Mouse (Mus musculus) MEL (cell line): ENCODE measurements around the gene Mok. TPM values are rescaled to one million over a fixed set of nuclear protein-coding genes. Genes with fewer than 3 reads are reported as not detected.
A peak's percentile ranks its signal among the peaks of the same experiment; 100 is the strongest.

Experiments used
- DNase-seq: peaks from one replicate; pipeline ENCODE4 v3.0.0; 2011; ENCODE audit warnings: low read depth, low spot score
- H3K27ac ChIP-seq: 2 replicates; pipeline ENCODE4 v1.5.1; 2012; ENCODE audit warnings: low read depth, mild to moderate bottlenecking, control low read depth, low read length, moderate library complexity; ENCODE audit not compliant: control insufficient read depth
- H3K27me3 ChIP-seq, 2 experiments: fragments of 150-350 bp in 1 of 2; sonication (generic) in 1 of 2; 2 replicates each; pipeline ENCODE4 v1.6.1; 2012; ENCODE audit warnings: low read length in 2 of 2, mild to moderate bottlenecking in 2 of 2, improper control_type of control experiment in 1 of 2, moderate library complexity in 1 of 2; ENCODE audit not compliant: insufficient read depth in 2 of 2, control insufficient read depth in 1 of 2
- H3K36me3 ChIP-seq, 2 experiments: 2 replicates each; pipeline ENCODE4 v1.6.1; 2012 to 2014; ENCODE audit warnings: low read length in 2 of 2, improper control_type of control experiment in 1 of 2, inconsistent platforms in 1 of 2, mild to moderate bottlenecking in 1 of 2; ENCODE audit not compliant: insufficient read depth in 2 of 2, control insufficient read depth in 1 of 2
- H3K4me1 ChIP-seq, 2 experiments: fragments of 150-350 bp in 1 of 2; sonication (generic) in 1 of 2; 2 replicates each; pipeline ENCODE4 v1.6.1; 2012; ENCODE audit warnings: low read length in 2 of 2, improper control_type of control experiment in 1 of 2, mild to moderate bottlenecking in 1 of 2; ENCODE audit not compliant: insufficient read depth in 2 of 2, control insufficient read depth in 1 of 2
- H3K4me3 ChIP-seq, 2 experiments: fragments of 150-350 bp in 1 of 2; sonication (generic) in 1 of 2; 2 replicates each; pipeline ENCODE4 v1.5.1; 2012; ENCODE audit warnings: low read depth in 2 of 2, low read length in 2 of 2, mild to moderate bottlenecking in 2 of 2, moderate library complexity in 2 of 2, control low read depth in 1 of 2, improper control_type of control experiment in 1 of 2; ENCODE audit not compliant: control insufficient read depth in 1 of 2, insufficient read depth in 1 of 2
- H3K79me2 ChIP-seq: 2 replicates; pipeline ENCODE4 v1.6.1; 2012; ENCODE audit warnings: mild to moderate bottlenecking, low read length, moderate library complexity; ENCODE audit not compliant: control insufficient read depth, poor library complexity, insufficient read depth
- H3K9ac ChIP-seq: 2 replicates; pipeline ENCODE4 v1.6.1; 2012; ENCODE audit warnings: low read depth, mild to moderate bottlenecking, control low read depth, low read length, moderate library complexity; ENCODE audit not compliant: control insufficient read depth, poor library complexity, severe bottlenecking
- H3K9me3 ChIP-seq: fragments of 150-350 bp; sonication (generic); replicated peaks from 2 replicates; pipeline ENCODE4 v1.6.1; 2012; ENCODE audit warnings: mild to moderate bottlenecking, low read length, improper control_type of control experiment, moderate library complexity; ENCODE audit not compliant: insufficient read depth
- BHLHE40 ChIP-seq: IDR thresholded peaks from 2 replicates; pipeline ENCODE4 v1.6.1; 2012; ENCODE audit warnings: low read depth, mild to moderate bottlenecking, inconsistent platforms, low read length, improper control_type of control experiment, borderline replicate concordance
- ETS1 ChIP-seq: IDR thresholded peaks from 2 replicates; pipeline ENCODE4 v1.6.1; 2012; ENCODE audit warnings: low read depth, mild to moderate bottlenecking, inconsistent platforms, low read length, improper control_type of control experiment, moderate library complexity
- HCFC1 ChIP-seq: IDR thresholded peaks from 2 replicates; pipeline ENCODE4 v1.6.1; 2012; ENCODE audit warnings: low read depth, mild to moderate bottlenecking, inconsistent platforms, low read length, improper control_type of control experiment, moderate library complexity
- JUND ChIP-seq: IDR thresholded peaks from 2 replicates; pipeline ENCODE4 v1.6.1; 2011; ENCODE audit warnings: low read depth, mild to moderate bottlenecking, improper control_type of control experiment, low read length
- MAFK ChIP-seq: IDR thresholded peaks from 2 replicates; pipeline ENCODE4 v1.6.1; 2011; ENCODE audit warnings: low read depth, mild to moderate bottlenecking, low read length, improper control_type of control experiment, borderline replicate concordance
- MAX ChIP-seq: IDR thresholded peaks from 2 replicates; pipeline ENCODE4 v1.6.1; 2011; ENCODE audit warnings: low read length, improper control_type of control experiment
- MAZ ChIP-seq: IDR thresholded peaks from 2 replicates; pipeline ENCODE4 v1.6.1; 2012; ENCODE audit warnings: low read depth, mild to moderate bottlenecking, inconsistent platforms, low read length, improper control_type of control experiment
- MEF2A ChIP-seq: IDR thresholded peaks from 2 replicates; pipeline ENCODE4 v1.6.1; 2014; ENCODE audit warnings: low read depth, mild to moderate bottlenecking, inconsistent platforms, low read length, improper control_type of control experiment; ENCODE audit not compliant: poor library complexity, insufficient replicate concordance, severe bottlenecking; ENCODE audit errors: extremely low read depth
- MXI1 ChIP-seq: IDR thresholded peaks from 2 replicates; pipeline ENCODE4 v1.6.1; 2011; ENCODE audit warnings: mild to moderate bottlenecking, low read depth, low read length, improper control_type of control experiment
- MYC ChIP-seq: IDR thresholded peaks from 2 replicates; pipeline ENCODE4 v1.6.1; 2011; ENCODE audit warnings: low read depth, mild to moderate bottlenecking, low read length, improper control_type of control experiment, moderate library complexity
- NELFE ChIP-seq: IDR thresholded peaks from 2 replicates; pipeline ENCODE4 v1.6.1; 2011; ENCODE audit warnings: low read depth, low read length, improper control_type of control experiment
- NRF1 ChIP-seq: IDR thresholded peaks from 2 replicates; pipeline ENCODE4 v1.6.1; 2014; ENCODE audit warnings: low read depth, mild to moderate bottlenecking, inconsistent platforms, low read length, improper control_type of control experiment, moderate library complexity; ENCODE audit not compliant: poor library complexity, insufficient read depth, severe bottlenecking
- POLR2A ChIP-seq, 2 experiments: IDR thresholded peaks; 2 replicates each; pipeline ENCODE4 v1.6.1; 2011 to 2012; ENCODE audit warnings: low read length in 2 of 2, mild to moderate bottlenecking in 2 of 2, control low read depth in 1 of 2, improper control_type of control experiment in 1 of 2, low read depth in 1 of 2, moderate library complexity in 1 of 2; ENCODE audit not compliant: control insufficient read depth in 1 of 2, insufficient read depth in 1 of 2, poor library complexity in 1 of 2
- POLR2AphosphoS2 ChIP-seq: IDR thresholded peaks from 2 replicates; pipeline ENCODE4 v1.6.1; 2011; ENCODE audit warnings: low read length, improper control_type of control experiment
- RCOR1 ChIP-seq: IDR thresholded peaks from 2 replicates; pipeline ENCODE4 v1.6.1; 2012; ENCODE audit warnings: low read depth, mild to moderate bottlenecking, inconsistent platforms, low read length, improper control_type of control experiment
- SIN3A ChIP-seq: IDR thresholded peaks from 2 replicates; pipeline ENCODE4 v1.6.1; 2012; ENCODE audit warnings: low read length, improper control_type of control experiment, inconsistent platforms
- SMC3 ChIP-seq: IDR thresholded peaks from 2 replicates; pipeline ENCODE4 v1.6.1; 2011; ENCODE audit warnings: low read depth, low read length, improper control_type of control experiment
- TAL1 ChIP-seq: IDR thresholded peaks from 2 replicates; pipeline ENCODE4 v1.6.1; 2012; ENCODE audit warnings: mild to moderate bottlenecking, inconsistent platforms, low read length, moderate library complexity, mixed read lengths
- TBP ChIP-seq: IDR thresholded peaks from 2 replicates; pipeline ENCODE4 v1.8.0; 2011; ENCODE audit warnings: low read depth, low read length, improper control_type of control experiment
- TCF12 ChIP-seq: IDR thresholded peaks from 2 replicates; pipeline ENCODE4 v1.6.1; 2014; ENCODE audit warnings: low read depth, mild to moderate bottlenecking, inconsistent platforms, low read length, improper control_type of control experiment, moderate library complexity
- UBTF ChIP-seq: IDR thresholded peaks from 2 replicates; pipeline ENCODE4 v1.6.1; 2012; ENCODE audit warnings: low read depth, mild to moderate bottlenecking, inconsistent platforms, low read length, improper control_type of control experiment, moderate library complexity, borderline replicate concordance; ENCODE audit not compliant: insufficient read depth
- USF2 ChIP-seq, 2 experiments: IDR thresholded peaks; 2 replicates each; pipeline ENCODE4 v1.6.1; 2011 to 2012; ENCODE audit warnings: improper control_type of control experiment in 2 of 2, low read length in 2 of 2, borderline replicate concordance in 1 of 2, inconsistent platforms in 1 of 2, low read depth in 1 of 2, mild to moderate bottlenecking in 1 of 2; ENCODE audit not compliant: insufficient read depth in 1 of 2
- ZC3H11A ChIP-seq: IDR thresholded peaks from 2 replicates; pipeline ENCODE4 v1.6.1; 2012; ENCODE audit warnings: low read depth, mild to moderate bottlenecking, inconsistent platforms, low read length, improper control_type of control experiment
- ZMIZ1 ChIP-seq: IDR thresholded peaks from 2 replicates; pipeline ENCODE4 v1.6.1; 2012; ENCODE audit warnings: low read depth, mild to moderate bottlenecking, inconsistent platforms, low read length, improper control_type of control experiment, moderate library complexity
- polyA plus RNA-seq, 2 experiments: library from polyadenylated mRNA; stranded (reverse) in 1 of 2; unstranded in 1 of 2; fragments of >175 nt in 1 of 2; fragments of >200 nt in 1 of 2; gene quantifications; 2 replicates each; pipeline versions ENCODE4 v1.2.1 to v1.2.4; 2012; ENCODE audit warnings: low replicate concordance in 2 of 2, low read depth in 1 of 2; ENCODE audit not compliant: insufficient read length in 2 of 2, insufficient read depth in 1 of 2, missing spikeins in 1 of 2
- total RNA-seq: library from RNA; depleted of rRNA; stranded (reverse); fragments of 300-350 nt; gene quantifications from 2 replicates; pipeline ENCODE4 v1.2.3, GENCODE M21; 2012

Mok gene
- total and polyA plus RNA-seq, 3 experiments = 0.39 to 1.6 TPM; not detected in 1

GRCm38 (mm10) chr12:110851414-110851813 lies 10.7 kb upstream of the Mok start (continued):
- no peak for TF ChIP-seq USF2 (IDR thresholded peaks at IDR 0.05; ENCODE audit: borderline replicate concordance in 1 of 2, insufficient read depth in 1 of 2, low read depth in 1 of 2, low read length in 2 of 2)

- TF ChIP-seq RCOR1 (no peak), POLR2A (IDR thresholded peaks at IDR 0.05; ENCODE audit: control insufficient read depth in 1 of 2, insufficient read depth in 1 of 2, low read depth in 1 of 2, low read length in 2 of 2, poor library complexity in 1 of 2) (no peak), TBP (no peak), USF2 (IDR thresholded peaks at IDR 0.05; ENCODE audit: borderline replicate concordance in 1 of 2, insufficient read depth in 1 of 2, low read depth in 1 of 2, low read length in 2 of 2) (no peak), JUND (no peak), MEF2A (no peak), POLR2AphosphoS2 (no peak), ZC3H11A (no peak), TAL1 (no peak)
- Histone ChIP-seq H3K36me3 (peaks cover 0 to 10% of the 10 kb centered on the region in 2 experiments; a peak in 1 of 4 replicates), H3K79me2 (peaks cover 6% of the 10 kb centered on the region; the same call in 1 of the 2 replicates), H3K4me3 (peak overlapping the region; percentile 81 to 92), H3K4me1 (peaks cover 4 to 33% of the 10 kb centered on the region in 2 experiments; a peak in 3 of 4 replicates), H3K27me3 (no peaks in the 10 kb centered on the region), H3K9ac (peak overlapping the region; percentile 94), H3K9me3 (no peaks in the 10 kb centered on the region), H3K27ac (peak overlapping the region; percentile 57)
- DNase-seq = no peak
Observed at GRCm38 (mm10) chr12:110850929-110851256, 10.2 kb upstream of the Mok start.

GRCm38 (mm10) chr12:110850010-110850928 lies 9.5 kb upstream of the Mok start, which contains the start of gene Zfp839:
Gene Zfp839, plus strand, starts transcription at chr12:110850253.
- Histone ChIP-seq H3K79me2 (peaks cover 6% of the 10 kb centered on the region; the same call in 1 of the 2 replicates), H3K27ac (peak within 1 kb of the TSS; percentile 67), H3K27me3 (no peaks in the 10 kb centered on the region), H3K4me3 (peak within 1 kb of the TSS; percentile 81 to 92), H3K4me1 (peaks cover 4 to 30% of the 10 kb centered on the region in 2 experiments; a peak in 3 of 4 replicates), H3K36me3 (peaks cover 0 to 10% of the 10 kb centered on the region in 2 experiments; a peak in 1 of 4 replicates), H3K9me3 (no peaks in the 10 kb centered on the region), H3K9ac (peak within 1 kb of the TSS; percentile 94)
- peak; percentile 90 for DNase-seq
- TF ChIP-seq MAX = peak; percentile 64; the same call in 1 of the 2 replicates
- TF ChIP-seq MXI1 = peak; percentile 84
- no peak for TF ChIP-seq MAFK
- TF ChIP-seq ETS1 = peak; percentile 65
- TF ChIP-seq ZMIZ1 = peak; percentile 68; the same call in 1 of the 2 replicates
- peak; percentile 90 for TF ChIP-seq HCFC1
- peak; percentile 45; the same call in 1 of the 2 replicates for TF ChIP-seq TCF12
- peak; percentile 78 for TF ChIP-seq SIN3A
- TF ChIP-seq USF2 (IDR thresholded peaks at IDR 0.05; ENCODE audit: borderline replicate concordance in 1 of 2, insufficient read depth in 1 of 2, low read depth in 1 of 2, low read length in 2 of 2) = no peak
- peak; percentile 76; the same call in 1 of the 2 replicates for TF ChIP-seq MAZ
- peak; percentile 52 to 68; a peak in 3 of 4 replicates for TF ChIP-seq POLR2A (IDR thresholded peaks at IDR 0.05; ENCODE audit: control insufficient read depth in 1 of 2, insufficient read depth in 1 of 2, low read depth in 1 of 2, low read length in 2 of 2, poor library complexity in 1 of 2)
- TF ChIP-seq MYC = 0 out of 2 replicates have a peak, but pooled peaks have one; percentile 20
- TF ChIP-seq UBTF = 0 out of 2 replicates have a peak, but pooled peaks have one; percentile 56
- peak; percentile 42; the same call in 1 of the 2 replicates for TF ChIP-seq NRF1
- TF ChIP-seq NELFE = peak; percentile 72
- TF ChIP-seq TBP = peak; percentile 59; the same call in 1 of the 2 replicates
- peak; percentile 70; the same call in 1 of the 2 replicates for TF ChIP-seq POLR2AphosphoS2
- no peak for TF ChIP-seq BHLHE40
- no peak for TF ChIP-seq JUND
- no peak for TF ChIP-seq SMC3
